ENCODE assay signal across 11 mouse cellular contexts in genomic region chr4:139197453-139197852, GRCm38 (mm10). TPM values are rescaled to one million over a fixed set of nuclear protein-coding genes. Genes with fewer than 3 reads are reported as not detected.
A peak's percentile ranks its signal among the peaks of the same experiment; 100 is the strongest.
DNase-seq lines count a peak whose midpoint lies in the region; ATAC-seq and TF ChIP-seq lines count a peak whose summit lies in the region.
"Had no signal": no experiment of that assay in that cellular context is flagged by ENCODE, and none has a peak within 500 bp of the region (broad histone marks: within the 10 kb centered on the region; RNA-seq: fewer than 3 reads in every experiment).

No protein-coding gene starts in this region.

- H3K27me3 ChIP-seq in intestine, embryonic 16.5 days (replicated peaks; ENCODE audit: control insufficient read depth, insufficient read depth, low read length), result no peaks in the 10 kb centered on the region
- H3K27me3 ChIP-seq: neural tube, embryonic 13.5 days had no signal

- no peak for TF ChIP-seq POLR2A in bone marrow macrophage, adult 2 months (IDR thresholded peaks at IDR 0.05; ENCODE audit: borderline replicate concordance, low read depth, low read length)

- peak overlapping the region; percentile 44 for H3K27ac ChIP-seq in bone marrow macrophage, adult 2 months (ENCODE audit: insufficient read depth, low read depth, low read length)
- H3K27ac ChIP-seq in intestine, embryonic 16.5 days (ENCODE audit: low read length), result peak overlapping the region; percentile 75
- H3K27ac ChIP-seq: kidney, postnatal 0 days; midbrain, embryonic 10.5 days; neural tube, embryonic 13.5 days had no signal

- no peak for TF ChIP-seq CTCF in bone marrow macrophage, adult 2 months (IDR thresholded peaks at IDR 0.05; ENCODE audit: low read depth, low read length)

- peak; percentile 68 for ATAC-seq in intestine, embryonic 16.5 days

- H3K4me2 ChIP-seq in intestine, embryonic 16.5 days (ENCODE audit: low read depth, low read length), result no peak overlapping the region
- H3K4me2 ChIP-seq: neural tube, embryonic 13.5 days had no signal

- no peak overlapping the region for H3K4me3 ChIP-seq in bone marrow macrophage, adult 2 months (ENCODE audit: insufficient read depth, low read length)
- H3K4me3 ChIP-seq in intestine, embryonic 16.5 days (ENCODE audit: low read length), result no peak overlapping the region
- H3K4me3 ChIP-seq: midbrain, embryonic 10.5 days; neural tube, embryonic 13.5 days had no signal

- H3K36me3 ChIP-seq in intestine, embryonic 16.5 days (ENCODE audit: control insufficient read depth, insufficient read depth, low read length), result no peaks in the 10 kb centered on the region

- H3K9me3 ChIP-seq in intestine, embryonic 16.5 days (ENCODE audit: control insufficient read depth, low read length), result no peaks in the 10 kb centered on the region
- H3K9me3 ChIP-seq: midbrain, embryonic 10.5 days; neural tube, embryonic 13.5 days had no signal

- 0 out of 2 replicates have a peak overlapping the region, but pooled peaks have one; percentile 22 for H3K9ac ChIP-seq in intestine, embryonic 16.5 days (ENCODE audit: low read depth, low read length)
- H3K9ac ChIP-seq: neural tube, embryonic 13.5 days had no signal

- peaks cover 78% of the 10 kb centered on the region for H3K4me1 ChIP-seq in bone marrow macrophage, adult 2 months (ENCODE audit: control insufficient read depth, insufficient read depth, low read length)
- peaks cover 59% of the 10 kb centered on the region for H3K4me1 ChIP-seq in intestine, embryonic 16.5 days (ENCODE audit: control insufficient read depth, insufficient read depth, low read length)

- peak; percentile 32 to 61 for DNase-seq in kidney, postnatal 36 days
- DNase-seq in kidney, adult 9 months, result no peak
- peak; percentile 32 for DNase-seq in lung, postnatal 14 days
- DNase-seq in embryo, embryonic 9.5 days (ENCODE audit: extremely low spot score), result no peak
- no peak for DNase-seq in gastrocnemius, adult 8-10 months (ENCODE audit: low spot score in 2 of 2)
- DNase-seq: cerebellum, postnatal 25 days had no signal

- WGBS in intestine, embryonic 16.5 days, result 52% methylated on average over 5 of the region's 5 CpGs

RNA-seq across cellular contexts. Expression of gene Capzb, which starts 4.8 kb away (rescaled TPM):
- polyA plus RNA-seq in bone marrow macrophage, adult 2 months (2012; ENCODE audit: insufficient read depth, insufficient read length, missing spikeins), result 483 and 496 TPM in 2 replicates
- 440 and 454 TPM in 2 replicates for polyA plus RNA-seq in intestine, embryonic 16.5 days (2015; fragmentation: Nextera tagmentation; extraction: Ambion mirVana)
- 100 to 1,000 TPM; 439 to 500 (median 472) TPM for total RNA-seq in gastrocnemius, adult 8-10 months (2022)

Comparison
In these comparisons a context has a peak if more than half of its experiments do, and no peak if none do; other contexts are left out.
1. DNase-seq: peak in kidney, postnatal 36 days (2 of 2) and lung, postnatal 14 days (single experiment); none in kidney, adult 9 months (single experiment), embryo, embryonic 9.5 days (single experiment) and gastrocnemius, adult 8-10 months (0 of 2).